Mouse (Mus musculus): ENCODE results near the gene Eif4g2. TPM values are rescaled to one million over a fixed set of nuclear protein-coding genes. Genes with fewer than 3 reads are reported as not detected.

Gene Eif4g2
- total and polyA plus RNA-seq, 3 experiments: 332 to 958 (median 935) TPM

DNA sequence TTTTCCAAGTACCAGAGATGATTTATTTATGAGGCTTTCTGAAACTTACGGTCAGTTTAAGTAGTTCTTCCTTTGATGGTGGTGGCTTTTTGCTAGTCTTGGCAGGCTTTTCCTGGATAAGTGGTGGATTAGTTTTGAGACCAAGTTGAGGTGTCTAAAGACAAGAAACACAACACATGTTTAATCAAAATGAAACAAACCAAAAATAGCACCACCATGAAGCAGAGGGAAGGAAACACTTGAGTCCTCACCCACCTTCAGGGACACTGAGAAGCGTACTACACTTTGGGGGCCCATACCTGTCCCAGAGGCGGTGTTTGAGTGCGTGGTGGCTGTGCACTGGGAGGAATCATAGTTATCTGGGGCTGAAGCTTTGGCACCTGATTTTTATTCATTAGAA lies 7.5 kb downstream of the Eif4g2 start:
- no peak for DNase-seq (ENCODE audit: low read depth, low spot score)
- Histone ChIP-seq H3K4me1 (ENCODE audit: control insufficient read depth in 1 of 2, insufficient read depth in 2 of 2, low read length in 2 of 2) (peaks cover 6 to 18% of the 10 kb centered on the region in 2 experiments; a peak in 3 of 4 replicates), H3K79me2 (ENCODE audit: control insufficient read depth, insufficient read depth, low read length, poor library complexity) (peaks cover 22% of the 10 kb centered on the region), H3K9ac (ENCODE audit: control insufficient read depth, low read depth, low read length, poor library complexity, severe bottlenecking) (no peak overlapping the region), H3K27ac (ENCODE audit: control insufficient read depth, low read depth, low read length) (no peak overlapping the region), H3K27me3 (ENCODE audit: control insufficient read depth in 1 of 2, insufficient read depth in 2 of 2, low read length in 2 of 2) (no peaks in the 10 kb centered on the region), H3K9me3 (replicated peaks; ENCODE audit: insufficient read depth, low read length) (no peaks in the 10 kb centered on the region), H3K4me3 (ENCODE audit: control insufficient read depth in 1 of 2, insufficient read depth in 1 of 2, low read depth in 2 of 2, low read length in 2 of 2) (no peak overlapping the region), H3K36me3 (ENCODE audit: control insufficient read depth in 1 of 2, insufficient read depth in 2 of 2, low read length in 2 of 2) (peaks cover 64 to 91% of the 10 kb centered on the region in 2 experiments)
- TF ChIP-seq UBTF (IDR thresholded peaks at IDR 0.05; ENCODE audit: borderline replicate concordance, insufficient read depth, low read depth, low read length) (no peak), TAL1 (IDR thresholded peaks at IDR 0.05; ENCODE audit: low read length) (no peak), GATA1 (IDR thresholded peaks at IDR 0.05; ENCODE audit: low read depth, low read length) (no peak), CTCF (IDR thresholded peaks at IDR 0.05 in 2 of 3, conservative IDR thresholded peaks at IDR 0.05 in 1 of 3; ENCODE audit: control insufficient read depth in 1 of 3, insufficient read depth in 1 of 3, low read depth in 2 of 3, low read length in 3 of 3, poor library complexity in 1 of 3, severe bottlenecking in 1 of 3) (no peak), ETS1 (IDR thresholded peaks at IDR 0.05; ENCODE audit: low read depth, low read length) (no peak), MAX (IDR thresholded peaks at IDR 0.05; ENCODE audit: low read length) (no peak), CHD2 (IDR thresholded peaks at IDR 0.05; ENCODE audit: low read length) (no peak), MXI1 (IDR thresholded peaks at IDR 0.05; ENCODE audit: low read depth, low read length) (no peak)

DNA sequence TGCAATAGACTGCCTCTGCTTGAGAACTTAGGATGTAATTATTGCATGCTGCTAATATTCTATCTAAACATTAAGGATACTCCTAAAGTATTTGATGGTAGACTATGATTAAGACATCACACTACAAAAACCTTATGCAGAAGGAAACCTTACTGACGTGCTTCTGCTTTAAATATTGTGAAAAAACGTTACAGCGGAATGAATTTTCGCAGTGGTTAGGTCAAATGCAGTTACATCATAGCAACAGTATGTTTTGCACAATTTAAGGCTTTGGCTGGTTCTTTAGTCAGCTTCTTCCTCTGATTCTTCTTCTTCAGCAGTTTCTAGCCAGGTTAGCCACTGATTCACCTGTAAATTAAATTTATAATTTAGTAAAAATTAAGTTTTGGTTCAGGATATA lies 10.4 kb downstream of the Eif4g2 start:
- Histone ChIP-seq H3K4me3 (ENCODE audit: control insufficient read depth in 1 of 2, insufficient read depth in 1 of 2, low read depth in 2 of 2, low read length in 2 of 2) (no peak overlapping the region), H3K36me3 (ENCODE audit: control insufficient read depth in 1 of 2, insufficient read depth in 2 of 2, low read length in 2 of 2) (peaks cover 36 to 70% of the 10 kb centered on the region in 2 experiments), H3K9me3 (replicated peaks; ENCODE audit: insufficient read depth, low read length) (no peaks in the 10 kb centered on the region), H3K4me1 (ENCODE audit: control insufficient read depth in 1 of 2, insufficient read depth in 2 of 2, low read length in 2 of 2) (0 out of 4 replicates have a peak, but pooled peaks cover 0 to 9% of the 10 kb centered on the region in 2 experiments), H3K27ac (ENCODE audit: control insufficient read depth, low read depth, low read length) (no peak overlapping the region), H3K27me3 (ENCODE audit: control insufficient read depth in 1 of 2, insufficient read depth in 2 of 2, low read length in 2 of 2) (no peaks in the 10 kb centered on the region), H3K9ac (ENCODE audit: control insufficient read depth, low read depth, low read length, poor library complexity, severe bottlenecking) (no peak overlapping the region), H3K79me2 (ENCODE audit: control insufficient read depth, insufficient read depth, low read length, poor library complexity) (peaks cover 6% of the 10 kb centered on the region)
- TF ChIP-seq POLR2A (IDR thresholded peaks at IDR 0.05; ENCODE audit: control insufficient read depth in 1 of 2, insufficient read depth in 1 of 2, low read depth in 1 of 2, low read length in 2 of 2, poor library complexity in 1 of 2) (peak in 1 of 2 experiments; percentile 26; a peak in 1 of 4 replicates), GABPA (IDR thresholded peaks at IDR 0.05; ENCODE audit: low read depth, low read length) (no peak)
- no peak for DNase-seq (ENCODE audit: low read depth, low spot score)

DNA sequence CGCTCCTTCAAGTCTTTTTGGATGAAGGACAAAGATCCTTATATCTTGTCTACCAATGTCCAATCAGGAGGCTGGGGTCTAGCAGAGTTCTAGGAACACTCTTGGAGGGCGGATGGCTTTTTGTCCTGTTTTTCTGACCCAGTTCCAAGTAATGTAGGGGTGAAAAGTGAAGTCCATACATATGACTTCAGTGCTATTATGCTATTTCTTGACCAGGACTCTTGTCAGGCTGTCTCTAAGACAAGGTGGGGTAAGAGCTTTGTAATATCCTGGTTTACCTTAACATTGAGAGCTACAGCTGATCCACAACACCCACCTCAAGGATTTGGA lies 12.7 kb downstream of the Eif4g2 start:
- H3K9me3 ChIP-seq (replicated peaks; ENCODE audit: insufficient read depth, low read length): no peaks in the 10 kb centered on the region
- H3K9ac ChIP-seq (ENCODE audit: control insufficient read depth, low read depth, low read length, poor library complexity, severe bottlenecking): no peak overlapping the region
- no peak overlapping the region for H3K27ac ChIP-seq (ENCODE audit: control insufficient read depth, low read depth, low read length)
- peaks cover 17 to 48% of the 10 kb centered on the region in 2 experiments for H3K36me3 ChIP-seq (ENCODE audit: control insufficient read depth in 1 of 2, insufficient read depth in 2 of 2, low read length in 2 of 2)
- TF ChIP-seq POLR2AphosphoS2 (IDR thresholded peaks at IDR 0.05; ENCODE audit: low read length): 0 out of 2 replicates have a peak, but pooled peaks have one; percentile 0
- TF ChIP-seq ZMIZ1 (IDR thresholded peaks at IDR 0.05; ENCODE audit: low read depth, low read length): 0 out of 2 replicates have a peak, but pooled peaks have one; percentile 4
- TF ChIP-seq POLR2A (IDR thresholded peaks at IDR 0.05; ENCODE audit: control insufficient read depth in 1 of 2, insufficient read depth in 1 of 2, low read depth in 1 of 2, low read length in 2 of 2, poor library complexity in 1 of 2): 0 out of 4 replicates have a peak, but pooled peaks of 1 of the 2 experiments have one; percentile 27
- no peak for TF ChIP-seq NELFE (IDR thresholded peaks at IDR 0.05; ENCODE audit: low read depth, low read length)
- DNase-seq (ENCODE audit: low read depth, low spot score): no peak
- no peaks in the 10 kb centered on the region for H3K79me2 ChIP-seq (ENCODE audit: control insufficient read depth, insufficient read depth, low read length, poor library complexity)
- H3K4me1 ChIP-seq (ENCODE audit: control insufficient read depth in 1 of 2, insufficient read depth in 2 of 2, low read length in 2 of 2): 0 out of 4 replicates have a peak, but pooled peaks cover 0 to 5% of the 10 kb centered on the region in 2 experiments
- H3K27me3 ChIP-seq (ENCODE audit: control insufficient read depth in 1 of 2, insufficient read depth in 2 of 2, low read length in 2 of 2): no peaks in the 10 kb centered on the region
- no peak overlapping the region for H3K4me3 ChIP-seq (ENCODE audit: control insufficient read depth in 1 of 2, insufficient read depth in 1 of 2, low read depth in 2 of 2, low read length in 2 of 2)

Data from MEL (cell line).